Mouse (Mus musculus): Measurements from ENCODE around the gene Tspan7. TPM values are rescaled to one million over a fixed set of nuclear protein-coding genes. Genes with fewer than 3 reads are reported as not detected.

Tspan7 gene
- polyA plus RNA-seq, 1 experiment from 2014 or later: 166 TPM

DNA sequence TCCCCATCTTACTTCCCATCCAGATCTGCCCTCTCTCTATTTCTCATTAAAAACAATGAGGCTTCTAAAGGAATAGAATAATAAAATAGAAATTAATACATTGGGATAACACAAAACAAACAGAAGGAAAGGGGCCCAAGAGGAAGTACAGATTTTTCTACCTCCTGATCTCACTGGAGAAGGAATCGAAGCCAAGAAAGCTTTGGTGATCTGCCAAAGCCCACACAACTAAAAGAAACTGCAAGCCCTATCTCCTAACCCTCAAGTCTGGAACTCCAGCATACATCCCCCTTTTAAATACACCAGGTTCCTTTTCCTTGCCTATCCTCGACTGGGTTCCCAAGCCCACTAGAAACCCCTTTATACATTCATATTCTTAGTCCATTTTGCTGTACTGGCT is 90.4 kb downstream of the Tspan7 start:
- Histone ChIP-seq H3K4me1 (ENCODE audit: control insufficient read depth, insufficient read depth, low read length) (0 out of 2 replicates have a peak, but pooled peaks cover 5% of the 10 kb centered on the region), H3K4me2 (ENCODE audit: low read depth, low read length) (no peak overlapping the region), H3K36me3 (ENCODE audit: control insufficient read depth, insufficient read depth, low read length) (no peaks in the 10 kb centered on the region), H3K4me3 (ENCODE audit: low read length) (no peak overlapping the region), H3K27me3 (replicated peaks; ENCODE audit: control insufficient read depth, insufficient read depth, low read length) (no peaks in the 10 kb centered on the region), H3K9me3 (ENCODE audit: control insufficient read depth, low read length) (no peaks in the 10 kb centered on the region), H3K27ac (ENCODE audit: low read length) (no peak overlapping the region), H3K9ac (ENCODE audit: low read depth, low read length) (no peak overlapping the region)
- 55% methylated on average over 2 of the region's 2 CpGs for WGBS
- no peak for ATAC-seq

GRCm38 (mm10) chrX:10576349-10576748 is 91.4 kb downstream of the Tspan7 start:
- H3K9ac ChIP-seq (ENCODE audit: low read depth, low read length): no peak overlapping the region
- no peak overlapping the region for H3K27ac ChIP-seq (ENCODE audit: low read length)
- H3K36me3 ChIP-seq (ENCODE audit: control insufficient read depth, insufficient read depth, low read length): no peaks in the 10 kb centered on the region
- H3K27me3 ChIP-seq (replicated peaks; ENCODE audit: control insufficient read depth, insufficient read depth, low read length): no peaks in the 10 kb centered on the region
- WGBS: 71% methylated on average over 4 of the region's 4 CpGs
- no peak overlapping the region for H3K4me3 ChIP-seq (ENCODE audit: low read length)
- peak; percentile 84 for ATAC-seq
- H3K9me3 ChIP-seq (ENCODE audit: control insufficient read depth, low read length): no peaks in the 10 kb centered on the region
- H3K4me1 ChIP-seq (ENCODE audit: control insufficient read depth, insufficient read depth, low read length): 0 out of 2 replicates have a peak, but pooled peaks cover 5% of the 10 kb centered on the region
- no peak overlapping the region for H3K4me2 ChIP-seq (ENCODE audit: low read depth, low read length)

GRCm38 (mm10) chrX:10577356-10577755 is 92.4 kb downstream of the Tspan7 start:
- no peak overlapping the region for H3K4me3 ChIP-seq (ENCODE audit: low read length)
- 26% methylated on average over 1 of the region's 1 CpGs for WGBS
- no peaks in the 10 kb centered on the region for H3K9me3 ChIP-seq (ENCODE audit: control insufficient read depth, low read length)
- no peak overlapping the region for H3K4me2 ChIP-seq (ENCODE audit: low read depth, low read length)
- no peak for ATAC-seq
- 0 out of 2 replicates have a peak, but pooled peaks cover 5% of the 10 kb centered on the region for H3K4me1 ChIP-seq (ENCODE audit: control insufficient read depth, insufficient read depth, low read length)
- H3K27me3 ChIP-seq (replicated peaks; ENCODE audit: control insufficient read depth, insufficient read depth, low read length): no peaks in the 10 kb centered on the region
- H3K27ac ChIP-seq (ENCODE audit: low read length): no peak overlapping the region
- H3K9ac ChIP-seq (ENCODE audit: low read depth, low read length): no peak overlapping the region
- H3K36me3 ChIP-seq (ENCODE audit: control insufficient read depth, insufficient read depth, low read length): no peaks in the 10 kb centered on the region

DNA sequence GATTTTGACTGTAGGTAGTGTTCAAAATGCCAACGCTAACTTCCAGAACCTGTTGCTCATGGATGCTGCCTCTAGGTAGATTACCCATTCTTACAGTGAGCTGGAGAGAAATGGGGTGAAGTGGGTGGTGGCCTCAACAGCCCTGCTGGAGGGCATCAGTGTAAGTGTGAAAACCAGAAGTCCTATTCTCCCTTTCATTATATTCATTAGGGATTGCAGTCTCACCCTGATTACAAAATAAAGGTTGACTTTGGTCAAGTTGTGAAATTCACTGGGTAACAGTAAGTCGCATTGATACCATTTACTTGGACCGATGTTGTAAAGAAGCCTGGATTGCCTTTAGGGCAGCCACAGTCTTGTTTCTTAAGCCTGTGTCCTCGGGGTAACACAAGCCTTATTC is 97.8 kb downstream of the Tspan7 start:
- ATAC-seq: no peak
- no peak overlapping the region for H3K27ac ChIP-seq (ENCODE audit: low read length)
- 82% methylated on average over 4 of the region's 4 CpGs for WGBS
- no peaks in the 10 kb centered on the region for H3K36me3 ChIP-seq (ENCODE audit: control insufficient read depth, insufficient read depth, low read length)
- H3K27me3 ChIP-seq (replicated peaks; ENCODE audit: control insufficient read depth, insufficient read depth, low read length): no peaks in the 10 kb centered on the region
- H3K4me2 ChIP-seq (ENCODE audit: low read depth, low read length): no peak overlapping the region
- no peak overlapping the region for H3K4me3 ChIP-seq (ENCODE audit: low read length)
- H3K9me3 ChIP-seq (ENCODE audit: control insufficient read depth, low read length): no peaks in the 10 kb centered on the region
- no peaks in the 10 kb centered on the region for H3K4me1 ChIP-seq (ENCODE audit: control insufficient read depth, insufficient read depth, low read length)
- H3K9ac ChIP-seq (ENCODE audit: low read depth, low read length): no peak overlapping the region

DNA sequence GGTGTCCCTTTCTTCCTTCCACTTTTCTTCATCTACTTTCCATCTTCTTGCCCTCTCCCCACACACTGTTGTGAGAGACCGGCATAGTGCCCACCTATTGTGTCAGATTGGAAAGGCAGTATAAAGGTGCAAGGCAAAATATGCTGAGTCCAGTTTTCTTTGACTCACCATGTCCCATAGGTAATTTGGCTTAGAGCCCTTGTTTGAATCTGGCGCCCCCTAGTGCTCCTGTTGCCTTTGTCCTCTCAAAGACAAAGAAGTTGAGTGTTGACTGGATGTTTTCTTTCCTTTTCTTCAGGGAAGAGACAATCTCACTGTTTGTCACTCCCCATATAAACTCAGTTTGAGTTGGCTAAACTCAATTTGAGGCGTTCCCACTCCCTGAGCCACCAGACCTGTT is 107.3 kb downstream of the Tspan7 start:
- WGBS: 68% methylated on average over 3 of the region's 3 CpGs
- Histone ChIP-seq H3K27me3 (replicated peaks; ENCODE audit: control insufficient read depth, insufficient read depth, low read length) (no peaks in the 10 kb centered on the region), H3K36me3 (ENCODE audit: control insufficient read depth, insufficient read depth, low read length) (no peaks in the 10 kb centered on the region), H3K4me3 (ENCODE audit: low read length) (no peak overlapping the region), H3K9me3 (ENCODE audit: control insufficient read depth, low read length) (no peaks in the 10 kb centered on the region), H3K4me1 (ENCODE audit: control insufficient read depth, insufficient read depth, low read length) (no peaks in the 10 kb centered on the region), H3K27ac (ENCODE audit: low read length) (no peak overlapping the region), H3K4me2 (ENCODE audit: low read depth, low read length) (no peak overlapping the region), H3K9ac (ENCODE audit: low read depth, low read length) (no peak overlapping the region)
- ATAC-seq: no peak

- Histone ChIP-seq H3K27ac (ENCODE audit: low read length) (no peak overlapping the region), H3K9me3 (ENCODE audit: control insufficient read depth, low read length) (no peaks in the 10 kb centered on the region), H3K4me1 (ENCODE audit: control insufficient read depth, insufficient read depth, low read length) (no peaks in the 10 kb centered on the region), H3K4me2 (ENCODE audit: low read depth, low read length) (no peak overlapping the region), H3K27me3 (replicated peaks; ENCODE audit: control insufficient read depth, insufficient read depth, low read length) (no peaks in the 10 kb centered on the region), H3K36me3 (ENCODE audit: control insufficient read depth, insufficient read depth, low read length) (no peaks in the 10 kb centered on the region), H3K9ac (ENCODE audit: low read depth, low read length) (no peak overlapping the region), H3K4me3 (ENCODE audit: low read length) (no peak overlapping the region)
- ATAC-seq: no peak
- 83% methylated on average over 7 of the region's 7 CpGs for WGBS
Observed at GRCm38 (mm10) chrX:10593561-10593960, 108.6 kb downstream of the Tspan7 start.

DNA sequence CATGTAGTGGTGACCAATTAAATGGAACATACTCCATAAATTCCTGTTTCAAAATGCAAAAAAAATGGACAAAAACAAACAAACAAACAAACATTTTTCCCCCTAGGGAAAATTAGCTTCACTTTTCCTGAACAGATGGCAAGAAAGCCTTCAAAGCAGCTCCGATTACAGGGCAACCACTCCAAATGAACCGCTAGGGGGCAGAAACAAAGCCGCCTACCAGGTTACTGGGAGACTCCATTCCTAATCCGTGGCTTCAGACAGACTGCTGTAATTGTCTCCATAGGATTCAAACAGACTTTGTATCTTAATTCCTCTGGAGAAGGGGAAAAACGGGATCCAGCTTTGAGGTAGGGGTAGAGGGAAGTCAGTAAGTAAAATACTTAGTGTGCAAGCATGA is 132.2 kb downstream of the Tspan7 start:
- no peak for ATAC-seq
- no peak overlapping the region for H3K9ac ChIP-seq (ENCODE audit: low read depth, low read length)
- H3K4me2 ChIP-seq (ENCODE audit: low read depth, low read length): no peak overlapping the region
- 16% methylated on average over 5 of the region's 5 CpGs for WGBS
- H3K9me3 ChIP-seq (ENCODE audit: control insufficient read depth, low read length): no peaks in the 10 kb centered on the region
- no peaks in the 10 kb centered on the region for H3K4me1 ChIP-seq (ENCODE audit: control insufficient read depth, insufficient read depth, low read length)
- H3K36me3 ChIP-seq (ENCODE audit: control insufficient read depth, insufficient read depth, low read length): no peaks in the 10 kb centered on the region
- 0 out of 2 replicates have a peak, but pooled peaks cover 2% of the 10 kb centered on the region for H3K27me3 ChIP-seq (replicated peaks; ENCODE audit: control insufficient read depth, insufficient read depth, low read length)
- no peak overlapping the region for H3K4me3 ChIP-seq (ENCODE audit: low read length)
- H3K27ac ChIP-seq (ENCODE audit: low read length): no peak overlapping the region

DNA sequence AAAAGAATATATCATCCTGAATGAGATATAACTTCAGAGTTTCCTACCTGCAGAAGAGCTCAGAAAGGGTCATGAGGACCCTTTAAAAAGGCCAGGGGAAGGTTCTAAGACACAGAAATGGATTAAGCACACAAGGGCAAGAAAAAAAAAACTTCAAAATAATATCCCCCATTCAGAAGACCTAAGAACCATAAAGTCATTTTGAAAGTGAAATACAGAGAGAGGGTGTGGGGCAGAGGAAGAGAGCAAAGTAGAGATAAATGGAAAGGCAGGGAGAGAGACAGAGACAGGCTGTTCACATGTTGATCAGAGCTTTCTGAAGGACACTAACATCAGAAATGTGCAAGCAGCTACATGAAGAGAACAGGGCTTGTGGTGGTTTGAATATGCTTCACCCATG is 156.1 kb downstream of the Tspan7 start:
- H3K36me3 ChIP-seq (ENCODE audit: control insufficient read depth, insufficient read depth, low read length): no peaks in the 10 kb centered on the region
- no peak for ATAC-seq
- H3K9me3 ChIP-seq (ENCODE audit: control insufficient read depth, low read length): no peaks in the 10 kb centered on the region
- H3K4me3 ChIP-seq (ENCODE audit: low read length): no peak overlapping the region
- H3K4me2 ChIP-seq (ENCODE audit: low read depth, low read length): no peak overlapping the region
- H3K27ac ChIP-seq (ENCODE audit: low read length): no peak overlapping the region
- H3K9ac ChIP-seq (ENCODE audit: low read depth, low read length): no peak overlapping the region
- H3K4me1 ChIP-seq (ENCODE audit: control insufficient read depth, insufficient read depth, low read length): no peaks in the 10 kb centered on the region
- H3K27me3 ChIP-seq (replicated peaks; ENCODE audit: control insufficient read depth, insufficient read depth, low read length): no peaks in the 10 kb centered on the region

Other genes starting within 250 kb of the Tspan7 start
- 87.6 and 103 TPM in 2 replicates for gene Otc, start 232.9 kb upstream of the Tspan7 start, polyA plus RNA-seq (2015; fragmentation: Nextera tagmentation; extraction: Ambion mirVana)
- gene Mid1ip1, start 229.9 kb downstream of the Tspan7 start, polyA plus RNA-seq (2015; fragmentation: Nextera tagmentation; extraction: Ambion mirVana): 75.5 and 78.7 TPM in 2 replicates